Mouse (Mus musculus) olfactory bulb, adult 2 months (tissue): ENCODE measurements around the gene Dhx8.

ENCODE experiments used
- CTCF ChIP-seq: fragments of 200-500 bp; IDR thresholded peaks from 2 replicates; pipeline ENCODE4 v1.5.1; 2012; ENCODE audit warnings: low read depth, mild to moderate bottlenecking, low read length, moderate library complexity; ENCODE audit not compliant: insufficient read depth
- POLR2A ChIP-seq: fragments of 200-500 bp; IDR thresholded peaks from 2 replicates; pipeline ENCODE4 v1.6.1; 2012; ENCODE audit warnings: mild to moderate bottlenecking, low read depth, low read length, moderate library complexity; ENCODE audit not compliant: insufficient read depth

DNA sequence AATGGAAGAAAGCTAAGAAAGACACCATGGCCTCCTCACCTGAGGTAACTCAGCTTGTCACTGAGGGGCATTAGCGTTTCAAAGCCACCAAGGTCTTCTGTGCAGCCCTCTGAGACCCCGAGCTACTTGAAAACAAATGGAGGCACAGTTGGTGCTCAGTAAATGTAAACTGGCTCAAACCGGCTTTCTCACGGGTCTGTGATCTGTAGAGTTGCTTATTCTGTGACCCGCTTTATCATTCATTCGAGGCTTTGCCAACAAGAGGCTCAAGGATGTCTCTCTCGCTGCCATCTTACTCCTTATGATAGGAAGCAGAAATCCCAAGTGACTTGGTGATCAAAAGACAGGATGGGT, 53.1 kb downstream of the Dhx8 start:
- TF ChIP-seq CTCF, result no peak
- no peak for TF ChIP-seq POLR2A
